Mouse (Mus musculus) right cerebral cortex, postnatal 10 days (tissue): ENCODE data around the gene Gls.
A peak's percentile ranks its signal among the peaks of the same experiment; 100 is the strongest.

ENCODE experiments used
- DNase-seq, 2 experiments: peaks; one replicate each; pipeline ENCODE4 v3.0.0; 2021; ENCODE audit warnings: low spot score in 2 of 2

Gls gene

DNA sequence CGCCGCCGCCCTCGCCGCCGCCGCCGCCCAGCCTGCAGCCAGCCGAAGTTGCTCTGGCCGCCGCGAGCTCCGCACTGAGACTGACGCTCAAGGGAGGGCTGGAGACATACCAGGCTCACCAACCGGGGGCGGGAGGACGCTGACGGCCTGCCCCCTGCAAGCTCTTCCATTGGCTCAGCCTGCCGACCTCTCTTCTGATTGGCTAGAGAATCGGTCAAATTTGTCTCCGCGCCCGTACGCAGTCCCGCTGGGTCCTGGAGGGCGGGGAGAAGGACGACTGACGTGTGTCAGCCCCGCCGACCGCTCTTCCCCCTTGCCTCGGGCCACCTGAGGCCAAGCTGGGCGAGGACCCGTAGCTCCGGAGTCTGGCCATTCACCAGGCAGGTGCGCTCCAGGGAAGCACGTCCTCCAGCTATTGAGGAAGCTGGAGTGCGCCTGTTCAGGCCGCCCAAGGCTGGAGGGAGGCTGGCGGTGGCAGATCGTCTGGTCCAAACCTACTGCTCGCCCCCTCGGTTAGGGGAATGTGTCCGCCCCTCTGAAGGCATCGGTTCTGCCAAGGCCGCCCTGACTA, at the start of gene Gls:
Gene Gls (minus strand): TSS at position 90 of the 571 bp plus-strand sequence.
- peak; percentile 98 for DNase-seq

DNA sequence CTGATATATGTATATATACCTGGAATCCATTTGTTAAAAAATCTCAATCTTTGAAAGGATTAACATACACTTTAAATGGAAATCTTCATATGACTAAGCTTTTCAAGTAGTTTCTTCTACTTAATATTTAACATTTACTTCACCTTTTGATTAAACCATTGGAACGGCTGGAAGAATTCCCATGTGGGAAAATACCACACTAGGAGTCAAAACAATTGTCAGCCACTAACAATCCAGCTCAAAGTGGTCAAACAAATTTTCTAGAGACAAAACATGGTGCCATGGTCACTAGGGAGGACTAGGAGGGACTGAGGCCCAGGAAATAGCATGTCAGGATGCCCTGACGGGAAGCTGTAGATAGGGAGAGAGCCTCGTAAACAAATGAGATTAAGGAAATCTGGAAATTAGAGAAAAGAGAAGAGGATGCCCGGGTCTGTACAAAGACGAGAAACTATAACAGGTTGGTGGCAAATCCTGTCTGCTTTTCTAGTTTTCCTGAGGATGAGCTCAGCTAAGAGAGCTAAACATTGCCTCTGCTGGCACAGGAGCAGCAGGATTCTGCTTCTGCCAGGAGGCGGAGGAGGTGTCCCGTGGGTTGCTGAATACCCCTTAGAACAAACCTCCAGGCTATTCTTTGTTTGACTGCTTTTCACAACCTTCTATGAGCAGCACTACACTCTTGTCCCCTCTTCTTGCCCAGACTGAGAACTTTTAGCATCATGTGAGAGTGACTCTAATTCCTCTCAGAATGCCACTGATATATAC, 47.0 kb upstream of the Gls start:
- peak; percentile 42 to 57 for DNase-seq

DNA sequence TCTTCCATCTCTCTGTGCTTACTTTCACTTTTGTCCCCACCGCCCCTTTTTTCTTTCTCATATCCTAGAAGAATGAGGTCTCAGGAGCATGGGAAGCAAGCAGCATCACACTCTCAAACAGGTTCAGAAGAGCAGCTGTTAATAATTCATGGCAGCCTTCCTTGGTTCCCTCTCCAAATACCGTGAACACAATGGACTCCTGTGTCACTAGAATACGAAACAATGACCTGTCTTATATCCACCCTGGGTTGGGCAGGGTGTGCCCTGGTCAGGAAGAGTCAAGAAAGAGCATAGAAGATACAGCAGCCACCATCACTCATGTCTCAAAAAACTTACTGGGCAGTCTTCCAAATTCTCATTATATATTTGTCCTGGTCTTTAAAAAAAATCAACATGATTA, 46.3 kb upstream of the Gls start:
- no peak for DNase-seq

DNA sequence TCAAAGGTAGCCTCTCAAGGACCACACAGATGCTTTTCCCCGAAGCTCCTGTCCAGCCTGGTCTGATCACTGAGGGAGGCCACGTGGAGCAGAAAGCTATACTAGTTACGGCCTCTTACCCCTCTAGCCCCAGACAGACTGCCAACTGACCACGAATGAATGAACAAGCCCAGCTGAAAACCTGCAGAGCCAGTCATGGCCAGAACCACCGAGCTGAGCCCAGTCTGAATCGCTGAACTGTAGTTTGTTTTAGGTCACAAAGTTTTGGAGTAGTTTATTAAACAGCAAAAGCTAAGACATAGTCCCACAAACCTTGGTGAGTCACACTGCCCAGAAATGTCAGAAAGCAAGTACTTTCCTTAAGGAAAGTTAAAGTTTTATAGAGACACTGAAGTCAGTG, 45.0 kb upstream of the Gls start:
- DNase-seq = no peak

DNA sequence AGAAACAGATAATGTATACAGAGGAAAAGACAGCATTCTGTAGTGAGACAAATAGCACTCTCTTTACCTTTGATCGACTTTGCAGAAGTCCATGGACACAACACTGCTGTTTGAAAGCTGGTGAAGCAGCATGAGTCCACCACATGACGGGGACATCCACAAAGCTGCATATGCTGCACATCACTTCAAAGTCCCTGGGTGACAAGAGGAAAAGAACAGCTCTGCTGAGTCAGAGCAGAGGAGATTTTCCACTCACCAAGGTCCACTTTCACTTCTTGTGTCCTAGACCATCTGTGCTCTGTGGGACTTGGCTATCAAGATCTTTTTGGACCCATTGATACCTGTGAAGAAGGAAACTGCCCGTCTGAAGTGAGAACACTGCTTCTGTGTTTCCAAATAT, 41.2 kb upstream of the Gls start:
- DNase-seq = no peak

DNA sequence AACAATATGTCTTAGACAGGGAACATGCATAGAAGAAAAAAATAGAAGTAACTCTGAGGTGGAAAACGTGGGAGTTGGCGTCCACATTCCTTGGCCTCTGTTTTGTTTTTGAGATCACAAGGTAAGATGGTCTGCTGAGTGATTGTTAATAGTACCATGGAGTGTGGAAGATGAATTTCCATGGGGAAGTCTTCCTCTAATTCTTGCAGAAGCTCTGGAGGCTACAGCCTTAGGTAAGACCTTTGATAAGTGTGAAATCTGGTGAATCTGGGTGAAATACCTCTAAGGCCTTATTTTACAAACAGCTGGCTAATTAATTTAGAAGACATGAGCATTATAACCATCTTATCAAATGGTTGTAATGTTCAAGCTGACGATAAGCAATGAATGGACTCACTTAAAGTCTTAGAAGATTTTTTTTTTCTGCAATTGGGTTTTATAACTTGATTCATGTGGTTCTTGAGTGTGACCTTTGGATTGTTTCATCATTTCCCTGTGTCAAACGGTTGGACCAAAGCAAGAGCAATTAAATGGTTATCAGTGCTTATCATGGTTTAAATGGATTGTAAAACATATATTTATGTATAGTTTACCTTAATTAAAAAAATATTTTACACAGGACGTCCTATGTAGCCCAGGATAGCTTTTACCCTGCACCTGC, 39.1 kb upstream of the Gls start:
- DNase-seq = no peak

DNA sequence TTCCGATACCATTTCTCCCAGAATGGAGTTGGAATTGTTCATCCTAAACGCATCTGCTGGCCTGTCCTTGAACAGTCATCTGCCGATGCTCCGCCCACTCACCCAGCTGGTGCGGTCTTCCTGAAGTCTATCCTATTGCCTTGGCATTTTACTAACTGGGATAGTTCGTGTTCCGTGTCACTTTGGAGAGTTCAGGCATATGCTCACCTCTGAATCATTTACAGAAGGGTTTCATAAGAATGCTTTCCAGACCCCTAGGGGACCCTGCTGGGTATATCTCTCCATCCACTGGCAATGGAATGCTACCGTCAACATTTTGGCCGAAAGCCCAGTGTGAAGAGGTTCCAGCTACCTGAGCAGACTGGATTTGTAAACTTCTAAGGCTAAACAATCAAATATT, 37.3 kb upstream of the Gls start:
- no peak for DNase-seq

DNA sequence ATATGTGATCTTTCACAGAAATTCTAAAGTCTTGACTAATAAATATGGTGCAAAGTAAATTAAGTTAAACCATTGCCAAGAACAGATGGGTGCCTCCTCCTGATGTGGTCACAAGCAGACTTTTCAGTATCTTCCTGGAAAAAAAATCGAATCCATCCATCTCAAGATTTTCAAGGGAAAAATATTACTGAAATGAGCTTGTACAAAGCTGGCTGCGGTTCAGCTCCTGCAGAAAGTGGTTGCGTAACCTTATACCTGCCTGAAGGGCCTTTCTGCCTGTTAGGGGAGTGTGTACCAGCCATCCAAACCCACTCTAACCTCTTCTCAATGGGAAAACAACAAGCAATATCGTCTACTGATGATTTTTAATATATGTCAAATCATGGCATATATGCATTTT, 36.6 kb upstream of the Gls start:
- DNase-seq = no peak

DNA sequence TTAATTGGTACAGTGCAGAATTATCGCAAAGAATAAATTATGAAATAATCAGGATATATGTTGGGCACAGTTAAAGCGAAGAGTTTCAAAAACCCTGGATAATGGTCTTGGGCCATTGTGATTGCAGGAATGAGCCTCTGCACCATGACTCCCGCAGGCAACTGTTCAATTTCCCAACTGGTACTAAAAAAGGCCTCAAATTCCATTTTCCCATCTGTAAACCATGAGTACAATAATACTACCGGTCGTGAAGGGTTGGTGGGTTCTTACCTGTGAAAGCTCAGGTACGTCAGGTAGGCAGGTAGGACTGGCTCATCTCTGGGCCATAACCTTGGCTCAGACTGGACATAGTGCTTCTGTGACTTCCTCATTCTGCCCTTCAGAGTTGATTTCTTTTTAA, 35.0 kb upstream of the Gls start:
- no peak for DNase-seq

DNA sequence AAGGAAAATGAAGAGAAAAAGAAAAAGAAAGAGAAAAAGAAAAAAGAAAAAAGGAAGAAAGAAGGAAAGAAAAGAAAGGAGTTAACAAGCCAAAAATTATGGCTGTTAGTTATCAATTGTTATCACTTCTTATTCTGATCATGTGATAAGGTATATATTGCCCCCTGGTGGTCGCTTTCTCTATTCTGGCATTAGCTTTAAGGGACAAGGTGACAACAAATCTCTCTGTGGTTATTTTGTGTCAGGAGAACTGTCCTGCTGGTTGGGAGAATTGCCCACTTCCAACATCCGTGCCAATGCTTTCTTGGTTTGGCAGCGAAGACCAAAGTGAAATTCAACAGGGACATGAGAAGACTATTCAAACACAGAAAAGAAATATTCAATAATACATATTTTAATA, 34.6 kb upstream of the Gls start:
- peak in 1 of 2 experiments; percentile 42 for DNase-seq

DNA sequence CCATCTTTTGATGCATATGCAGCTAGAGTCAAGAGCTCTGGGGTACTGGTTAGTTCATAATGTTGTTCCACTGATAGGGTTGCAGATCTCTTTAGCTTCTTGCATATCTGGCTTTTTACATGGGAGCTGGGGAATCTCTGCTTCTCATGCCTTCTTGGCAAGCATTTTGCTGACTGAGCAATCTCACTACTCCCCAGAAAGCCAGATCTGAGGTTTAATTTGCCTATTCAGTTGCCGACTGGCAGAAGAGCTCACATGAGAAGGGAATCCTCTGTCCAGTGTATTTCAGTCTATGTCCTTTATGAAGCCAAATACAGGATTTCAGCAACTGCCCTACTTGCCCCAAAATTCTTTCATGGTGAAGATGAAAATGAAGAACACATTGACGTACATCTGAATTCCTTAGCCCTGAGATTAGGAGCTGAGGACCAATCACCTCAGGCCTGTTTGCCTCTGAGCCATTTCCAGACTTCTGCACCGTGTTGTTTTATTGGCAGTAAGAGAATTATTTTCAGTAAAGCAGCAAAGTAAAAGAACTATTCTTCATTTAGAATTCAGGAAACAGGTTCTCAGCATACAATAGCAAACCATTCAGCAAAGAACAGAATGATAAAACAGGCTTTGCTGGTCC, 33.0 kb upstream of the Gls start:
- no peak for DNase-seq

DNA sequence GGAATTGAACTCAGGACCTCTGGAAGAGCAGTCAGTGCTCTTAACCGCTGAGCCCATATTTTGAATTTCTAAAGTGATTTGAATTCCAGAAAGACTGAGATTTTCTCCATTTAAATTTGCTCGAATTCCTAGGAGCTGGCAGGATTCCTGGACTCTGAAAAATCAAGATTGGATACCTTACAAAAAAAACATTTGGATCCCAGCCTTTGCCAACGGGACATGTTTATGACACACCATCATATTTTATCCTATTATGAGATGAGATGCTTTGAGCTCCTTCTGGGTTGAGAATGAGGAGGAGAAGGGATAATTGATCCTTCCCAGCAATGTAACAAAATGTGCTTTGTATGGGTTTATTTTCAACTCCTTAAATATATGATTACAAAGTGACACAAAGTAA, 31.3 kb upstream of the Gls start:
- peak; percentile 30 to 39 for DNase-seq

DNA sequence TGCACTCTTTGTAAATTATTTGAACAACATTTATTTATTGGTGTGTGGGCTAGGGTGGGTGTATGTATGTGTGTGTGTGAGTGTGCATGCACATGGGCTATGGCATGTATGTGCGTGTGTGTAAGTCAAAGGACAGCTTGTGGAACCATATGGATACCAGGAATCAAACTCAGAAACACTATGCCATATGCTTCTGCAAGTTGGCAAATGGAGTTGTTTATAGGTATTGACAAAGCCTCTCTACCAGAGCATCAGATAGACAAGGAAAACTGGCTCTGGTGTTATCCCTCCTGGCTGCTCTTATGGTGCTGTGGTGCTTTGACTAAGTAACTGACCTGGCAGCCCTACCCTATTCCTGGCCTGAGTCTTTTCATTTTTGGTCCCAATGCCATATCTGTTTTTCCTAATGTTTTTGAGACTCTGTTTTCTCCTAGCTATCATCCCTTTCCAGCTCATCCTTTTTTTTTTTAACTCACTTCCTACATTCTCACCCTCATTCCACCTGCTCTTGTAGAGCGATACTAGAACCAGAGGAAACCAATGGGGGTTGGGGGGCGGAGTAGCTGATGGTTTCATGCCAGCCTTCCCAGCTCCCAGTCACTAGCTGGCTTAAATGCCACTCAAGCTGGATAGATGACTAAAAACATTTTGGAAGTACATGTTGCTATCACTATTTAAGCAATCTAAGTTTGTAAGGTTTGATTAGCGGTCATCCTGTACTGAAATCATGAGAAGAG, 27.5 kb upstream of the Gls start:
- no peak for DNase-seq

DNA sequence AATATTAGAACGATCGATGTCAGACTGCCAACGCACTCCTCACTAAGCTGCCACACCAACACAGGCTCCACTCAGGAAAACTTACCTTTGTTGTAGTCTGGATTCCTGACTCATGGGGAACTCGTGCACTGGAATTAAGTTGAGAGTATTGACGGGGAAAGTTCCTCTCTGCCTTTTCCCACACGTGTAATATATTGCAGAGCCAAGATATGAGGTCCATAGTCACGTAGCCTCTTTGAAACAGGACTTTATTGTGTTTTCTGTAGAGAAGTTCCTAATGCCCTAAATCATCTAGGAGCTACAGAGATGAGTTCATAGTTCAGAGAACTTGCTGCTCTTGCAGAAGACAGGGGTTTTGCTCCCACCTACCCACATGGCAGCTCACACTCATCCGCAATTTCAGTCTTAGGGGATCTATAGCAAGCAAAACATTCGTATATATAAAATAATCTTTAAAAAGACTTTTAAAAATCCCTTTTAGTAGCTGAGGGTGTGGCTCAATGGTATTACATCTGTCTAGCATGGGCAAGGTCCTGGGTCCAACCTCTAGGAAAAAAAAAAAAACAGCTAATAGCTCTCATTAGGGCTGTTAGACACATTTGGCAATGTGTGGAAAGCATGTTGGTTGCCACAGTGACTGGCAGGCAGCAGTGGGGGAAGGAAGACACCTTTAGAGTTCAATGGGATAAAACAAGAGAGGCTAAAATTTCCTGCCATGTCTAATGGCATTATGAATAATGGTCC, 25.1 kb upstream of the Gls start:
- DNase-seq = no peak

DNA sequence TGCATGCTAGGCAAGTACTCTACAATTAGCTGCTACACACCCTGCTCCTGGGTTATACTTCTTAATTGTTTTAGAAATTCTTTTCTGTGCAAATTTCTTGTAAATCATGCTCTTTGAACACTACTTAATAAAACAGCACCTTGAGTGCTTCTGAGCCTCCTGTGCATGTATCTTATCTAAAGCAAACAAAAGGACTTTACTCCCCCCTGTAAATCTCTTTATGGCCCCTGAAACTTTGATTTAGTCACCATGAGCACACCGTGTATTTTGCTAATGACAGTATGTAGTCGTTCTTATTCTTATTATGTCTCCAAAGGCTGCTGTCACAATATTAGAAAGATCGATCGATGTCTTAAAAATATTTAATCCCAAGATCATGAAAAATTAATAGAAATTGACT, 23.9 kb upstream of the Gls start:
- no peak for DNase-seq

DNA sequence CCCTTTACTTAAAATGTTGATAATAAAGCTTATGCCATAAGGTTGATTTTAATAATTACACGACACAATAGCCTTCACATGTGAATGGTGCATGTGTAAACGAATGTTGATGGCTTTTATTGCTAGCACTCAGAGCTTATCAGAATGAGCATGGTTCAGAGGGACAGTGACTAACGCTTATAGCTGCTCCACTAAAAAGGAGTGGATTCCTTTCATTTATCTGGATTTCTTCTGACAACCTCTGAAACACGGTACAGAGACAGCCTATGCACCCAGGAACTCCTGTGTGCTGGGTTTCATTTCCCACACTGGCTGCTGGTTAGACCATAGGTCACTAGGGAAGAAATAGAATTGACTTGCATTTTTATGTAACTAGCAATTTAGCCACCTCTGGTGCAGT, 23.2 kb upstream of the Gls start:
- no peak for DNase-seq

DNA sequence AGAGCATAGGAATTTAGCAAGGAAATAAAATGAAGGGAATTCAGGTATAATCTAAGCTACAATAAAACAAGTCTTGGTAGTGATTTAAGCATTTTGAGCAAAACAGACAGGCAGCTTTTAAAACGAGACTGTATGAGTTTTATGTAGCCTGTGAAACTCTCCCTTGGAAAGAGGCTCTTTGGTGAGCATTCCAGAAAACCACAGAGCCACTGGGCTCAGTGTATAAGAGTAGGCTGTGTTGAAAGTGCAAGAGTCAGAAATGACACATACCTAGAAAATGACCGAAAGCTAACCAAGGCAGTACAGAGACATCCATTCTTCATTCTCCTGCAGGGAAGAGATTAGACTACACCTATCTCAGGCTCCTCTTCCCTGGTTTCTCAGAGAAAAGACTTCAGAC, 21.4 kb upstream of the Gls start:
- DNase-seq = no peak

DNA sequence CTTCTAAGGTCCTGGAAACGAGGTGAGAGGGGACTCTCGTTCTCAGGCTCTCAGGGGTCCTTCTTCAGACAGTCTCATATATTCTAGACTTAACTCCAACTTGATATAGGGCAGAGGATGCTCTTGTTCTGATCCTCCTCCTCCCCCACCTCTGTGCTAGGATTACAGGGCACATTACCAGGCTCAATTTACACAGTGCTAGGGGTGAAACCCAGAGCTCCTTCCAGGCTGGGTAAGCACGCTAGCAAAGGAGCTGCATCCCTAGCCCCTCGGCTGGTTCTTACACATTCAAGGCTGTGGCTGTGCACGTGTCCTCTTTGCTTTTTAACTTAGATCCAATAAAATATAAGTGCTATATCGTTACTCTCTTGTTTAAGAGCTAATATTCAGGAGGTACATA, 20.4 kb upstream of the Gls start:
- no peak for DNase-seq

DNA sequence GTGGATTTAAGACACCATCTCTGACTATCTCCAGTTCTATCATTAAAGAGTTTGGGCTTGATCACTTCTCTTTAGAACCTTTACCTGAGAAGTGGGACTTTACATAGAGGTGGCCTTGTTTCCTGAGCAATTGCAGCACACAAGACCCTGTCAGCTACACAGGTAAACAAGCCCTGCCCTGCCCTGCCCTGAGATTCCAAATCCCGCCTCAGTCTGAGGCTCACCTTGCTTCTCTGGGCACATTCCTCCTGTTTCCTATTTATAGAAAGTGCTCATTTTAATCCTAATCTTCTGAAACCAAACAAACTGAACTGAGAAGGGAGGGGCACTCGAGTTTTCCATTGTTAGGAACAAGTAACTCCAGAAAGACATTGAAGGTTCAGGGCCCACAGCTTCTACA, 19.4 kb upstream of the Gls start:
- no peak for DNase-seq

DNA sequence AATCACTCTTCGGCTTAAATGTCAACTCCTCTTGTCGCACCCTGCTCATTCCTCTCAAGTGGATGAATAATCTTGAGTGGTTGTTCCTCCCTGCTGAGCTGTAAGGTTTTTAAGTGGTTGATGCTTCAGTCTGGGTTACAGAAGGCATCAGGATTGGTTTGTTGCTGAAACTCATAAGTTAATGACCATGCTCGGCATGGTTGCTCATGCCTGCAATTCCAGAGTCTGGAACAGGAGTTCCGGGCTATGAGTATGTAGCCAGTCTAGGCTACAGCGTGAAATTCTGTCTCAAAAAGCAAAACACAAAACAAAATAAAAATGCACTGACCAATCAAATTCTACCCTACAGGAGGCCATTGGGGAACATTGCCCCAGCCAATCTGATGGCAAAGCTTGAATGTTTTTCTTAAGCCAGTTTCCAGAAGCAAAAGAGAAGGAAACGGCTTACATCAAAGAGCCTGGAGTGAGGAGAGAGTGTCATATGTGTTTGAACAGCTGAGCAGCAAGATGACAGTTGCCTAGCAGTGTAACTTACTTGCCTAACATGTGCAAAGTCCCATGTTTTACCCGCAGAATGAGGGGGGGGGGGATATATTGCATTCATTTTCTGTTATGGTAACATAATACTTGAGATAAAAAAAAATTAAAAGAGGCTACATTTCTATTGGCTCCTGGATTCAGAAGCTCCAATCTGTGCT, 18.2 kb upstream of the Gls start:
- peak in 1 of 2 experiments; percentile 4 for DNase-seq
